Mouse (Mus musculus) forebrain, postnatal 0 days (tissue): Measurements from ENCODE around the gene Sox13. TPM values are rescaled to one million over a fixed set of nuclear protein-coding genes. Genes with fewer than 3 reads are reported as not detected.

Experiments used
- ATAC-seq: fragments of 200-750 bp; cut with Nextera tagmentation; 2 replicates; pipeline ENCODE4 v1.8.0; 2017; ENCODE audit warnings: mild to moderate bottlenecking, moderate library complexity
- DNase-seq: peaks from one replicate; pipeline ENCODE4 v3.0.0-alpha.2; 2015
- H3K27ac ChIP-seq: fragments of 300-500 bp; sonication (generic); 2 replicates; pipeline ENCODE4 v1.5.1; 2014; ENCODE audit warnings: low read depth, mild to moderate bottlenecking, antibody characterized with exemption, low read length, moderate library complexity, mixed read lengths
- H3K27me3 ChIP-seq: fragments of 300-500 bp; sonication (generic); 2 replicates; pipeline ENCODE4 v1.6.1; 2014; ENCODE audit warnings: mild to moderate bottlenecking, low read length, mixed read lengths; ENCODE audit not compliant: insufficient read depth
- H3K36me3 ChIP-seq: fragments of 300-500 bp; sonication (generic); 2 replicates; pipeline ENCODE4 v1.6.1; 2014; ENCODE audit warnings: mild to moderate bottlenecking, moderate library complexity; ENCODE audit not compliant: insufficient read depth
- H3K4me1 ChIP-seq: fragments of 300-500 bp; sonication (generic); 2 replicates; pipeline ENCODE4 v1.6.1; 2014; ENCODE audit warnings: antibody characterized with exemption; ENCODE audit not compliant: insufficient read depth
- H3K4me2 ChIP-seq: fragments of 300-500 bp; sonication (generic); 2 replicates; pipeline ENCODE4 v1.6.1; 2014; ENCODE audit warnings: low read depth, mild to moderate bottlenecking, moderate library complexity
- H3K4me3 ChIP-seq: fragments of 300-500 bp; sonication (generic); 2 replicates; pipeline ENCODE4 v1.5.1; 2014; ENCODE audit warnings: low read depth, low read length, mixed read lengths
- H3K9ac ChIP-seq: fragments of 300-500 bp; sonication (generic); 2 replicates; pipeline ENCODE4 v1.6.1; 2014; ENCODE audit warnings: mild to moderate bottlenecking
- H3K9me3 ChIP-seq: fragments of 300-500 bp; sonication (generic); 2 replicates; pipeline ENCODE4 v1.6.1; 2016; ENCODE audit warnings: low read length
- CTCF ChIP-seq: sonication (generic); IDR thresholded peaks from 2 replicates; pipeline ENCODE4 v1.5.1; 2016; ENCODE audit warnings: antibody characterized with exemption, control low read depth, low read depth
- WGBS: fragments of 180-500 bp; shearing (Covaris S2); extraction: QIAGEN DNeasy Blood & Tissue Kit; methylation state at CpG from one replicate; pipeline ENCODE4 v1.1.7; 2014; 5-methylcytosine and 5-hydroxymethylcytosine counted together
- polyA plus RNA-seq: library from polyadenylated mRNA; unstranded; fragments of >200 nt; fragmentation: Nextera tagmentation; extraction: Ambion mirVana; gene quantifications from 2 replicates; pipeline ENCODE4 v1.2.1, GENCODE M21; 2015
- total RNA-seq: library from RNA; depleted of rRNA; stranded (reverse); fragments of >200 nt; gene quantifications from 2 replicates; pipeline ENCODE4 v1.2.3, GENCODE M21; 2014

Sox13 gene
- total and polyA plus RNA-seq, 2 experiments from 2014 or later = 3.0 to 9.7 TPM

- no peak for TF ChIP-seq CTCF
- H3K27ac ChIP-seq = no peak overlapping the region
- no peak overlapping the region for H3K9ac ChIP-seq
- no peaks in the 10 kb centered on the region for H3K36me3 ChIP-seq
- WGBS = 86% methylated on average over 3 of the region's 3 CpGs
- no peak for ATAC-seq
- H3K4me1 ChIP-seq = peaks cover 6% of the 10 kb centered on the region; the same call in 1 of the 2 replicates
- H3K4me2 ChIP-seq = no peak overlapping the region
- H3K27me3 ChIP-seq = no peaks in the 10 kb centered on the region
- H3K4me3 ChIP-seq = no peak overlapping the region
- no peaks in the 10 kb centered on the region for H3K9me3 ChIP-seq
- no peak for DNase-seq
These were observed 4.9 kb downstream of the Sox13 start for GRCm38 (mm10) chr1:133419178-133419834.

- no peak for TF ChIP-seq CTCF
- Histone ChIP-seq H3K27ac (no peak overlapping the region), H3K4me2 (peak overlapping the region; percentile 46), H3K9me3 (no peaks in the 10 kb centered on the region), H3K4me3 (peak overlapping the region; percentile 18; the same call in 1 of the 2 replicates), H3K4me1 (peaks cover 6% of the 10 kb centered on the region; the same call in 1 of the 2 replicates), H3K9ac (0 out of 2 replicates have a peak overlapping the region, but pooled peaks have one; percentile 14), H3K36me3 (no peaks in the 10 kb centered on the region), H3K27me3 (no peaks in the 10 kb centered on the region)
- no peak for DNase-seq
- peak; percentile 38; the same call in 1 of the 2 replicates for ATAC-seq
- WGBS = 17% methylated on average over 28 of the region's 28 CpGs
These were observed 5.9 kb downstream of the Sox13 start for GRCm38 (mm10) chr1:133418164-133418800.

- H3K36me3 ChIP-seq = no peaks in the 10 kb centered on the region
- H3K27ac ChIP-seq = no peak overlapping the region
- no peak overlapping the region for H3K9ac ChIP-seq
- no peaks in the 10 kb centered on the region for H3K9me3 ChIP-seq
- no peaks in the 10 kb centered on the region for H3K27me3 ChIP-seq
- H3K4me1 ChIP-seq = peaks cover 6% of the 10 kb centered on the region; the same call in 1 of the 2 replicates
- no peak for TF ChIP-seq CTCF
- DNase-seq (no peak), ATAC-seq (peak; percentile 13; the same call in 1 of the 2 replicates)
- no peak overlapping the region for H3K4me2 ChIP-seq
- H3K4me3 ChIP-seq = no peak overlapping the region
- 88% methylated on average over 1 of the region's 1 CpGs for WGBS
These were observed 6.6 kb downstream of the Sox13 start for GRCm38 (mm10) chr1:133417539-133417938.

- H3K27me3 ChIP-seq = no peaks in the 10 kb centered on the region
- TF ChIP-seq CTCF = no peak
- no peak overlapping the region for H3K27ac ChIP-seq
- no peaks in the 10 kb centered on the region for H3K36me3 ChIP-seq
- H3K4me1 ChIP-seq = peaks cover 6% of the 10 kb centered on the region; the same call in 1 of the 2 replicates
- no peak overlapping the region for H3K4me2 ChIP-seq
- ATAC-seq (no peak), DNase-seq (no peak)
- no peaks in the 10 kb centered on the region for H3K9me3 ChIP-seq
- H3K9ac ChIP-seq = no peak overlapping the region
- H3K4me3 ChIP-seq = no peak overlapping the region
- WGBS = 67% methylated on average over 3 of the region's 3 CpGs
These were observed 7.1 kb downstream of the Sox13 start for GRCm38 (mm10) chr1:133417113-133417512.

DNA sequence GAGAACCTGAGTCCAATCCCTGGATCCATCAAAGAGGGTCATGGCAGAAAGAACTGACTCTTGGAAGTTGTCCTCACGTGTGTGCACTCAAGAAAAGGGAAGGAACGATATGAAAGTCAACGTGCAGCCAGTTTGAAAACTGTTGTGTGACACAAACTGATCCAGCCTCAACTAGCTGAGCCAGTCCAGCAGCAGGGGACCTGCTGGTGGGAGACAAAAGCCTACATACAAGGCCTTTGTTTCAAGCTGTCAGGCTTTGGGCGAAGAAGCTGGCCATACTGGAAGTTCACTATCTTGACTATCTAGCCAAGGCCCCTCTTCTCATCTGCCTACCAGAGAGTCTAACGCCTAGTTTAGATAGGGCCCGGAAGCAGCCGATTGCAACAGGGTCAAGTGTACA is 7.7 kb downstream of the Sox13 start:
- Histone ChIP-seq H3K27me3 (no peaks in the 10 kb centered on the region), H3K9ac (no peak overlapping the region)
- WGBS = 88% methylated on average over 7 of the region's 7 CpGs

GRCm38 (mm10) chr1:133415505-133415904 is 8.7 kb downstream of the Sox13 start:
- Histone ChIP-seq H3K9me3 (no peaks in the 10 kb centered on the region), H3K27me3 (no peaks in the 10 kb centered on the region), H3K36me3 (no peaks in the 10 kb centered on the region), H3K9ac (no peak overlapping the region), H3K4me2 (no peak overlapping the region), H3K4me1 (peaks cover 6% of the 10 kb centered on the region; the same call in 1 of the 2 replicates), H3K4me3 (no peak overlapping the region), H3K27ac (no peak overlapping the region)
- DNase-seq = no peak
- ATAC-seq = no peak
- TF ChIP-seq CTCF = no peak
- WGBS = 70% methylated on average over 6 of the region's 6 CpGs

More for the DNA sequence above, 7.7 kb downstream of the Sox13 start:
- no peak overlapping the region for H3K4me2 ChIP-seq
- H3K36me3 ChIP-seq = no peaks in the 10 kb centered on the region
- H3K4me3 ChIP-seq = no peak overlapping the region
- DNase-seq (no peak), ATAC-seq (no peak)
- TF ChIP-seq CTCF = no peak
- no peak overlapping the region for H3K27ac ChIP-seq
- no peaks in the 10 kb centered on the region for H3K9me3 ChIP-seq
- H3K4me1 ChIP-seq = peaks cover 6% of the 10 kb centered on the region; the same call in 1 of the 2 replicates

GRCm38 (mm10) chr1:133415086-133415485 is 9.1 kb downstream of the Sox13 start:
- 52% methylated on average over 7 of the region's 7 CpGs for WGBS
- H3K9ac ChIP-seq = no peak overlapping the region
- H3K4me2 ChIP-seq = no peak overlapping the region
- ATAC-seq (no peak), DNase-seq (no peak)
- H3K27ac ChIP-seq = no peak overlapping the region
- TF ChIP-seq CTCF = no peak
- H3K27me3 ChIP-seq = no peaks in the 10 kb centered on the region
- peaks cover 6% of the 10 kb centered on the region; the same call in 1 of the 2 replicates for H3K4me1 ChIP-seq
- no peak overlapping the region for H3K4me3 ChIP-seq
- no peaks in the 10 kb centered on the region for H3K36me3 ChIP-seq
- no peaks in the 10 kb centered on the region for H3K9me3 ChIP-seq
